Mouse (Mus musculus): ENCODE data around the gene Lrp8.

DNA sequence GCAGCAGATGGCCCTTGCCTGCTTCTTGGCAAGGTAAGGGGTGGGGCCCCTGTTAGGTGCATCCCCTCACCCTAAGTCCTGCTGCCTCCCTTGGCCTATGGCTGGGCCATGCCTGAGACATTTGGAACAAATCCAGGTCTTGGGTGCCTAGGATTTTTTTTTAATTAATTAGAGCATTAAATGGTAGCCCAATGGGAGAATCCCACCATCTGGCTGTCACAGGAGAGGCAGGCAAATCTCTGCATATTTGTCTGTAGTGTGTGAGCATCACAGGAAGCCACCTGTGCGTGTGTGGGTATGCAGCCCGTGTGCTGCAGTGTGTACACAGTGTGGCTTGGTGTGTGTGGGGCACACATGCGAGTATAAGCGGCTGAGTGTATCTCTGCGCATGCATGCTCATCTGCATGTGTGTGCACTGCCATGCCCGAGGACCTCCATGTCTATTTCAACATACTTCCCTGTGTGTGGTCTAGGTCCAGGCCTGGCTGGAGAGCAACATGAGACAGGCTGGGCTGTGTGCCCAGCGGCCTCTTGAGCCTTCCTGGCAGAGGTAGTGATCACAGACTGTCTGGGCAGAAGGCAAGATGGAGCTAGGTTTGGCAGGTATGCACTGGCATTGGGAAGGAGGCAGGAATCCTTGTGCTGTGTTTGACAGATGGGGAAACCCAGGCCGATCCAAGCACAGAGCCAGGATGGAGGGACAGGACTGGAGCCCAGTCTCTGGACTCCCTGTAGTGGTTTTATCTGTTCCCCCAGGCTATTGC lies 19.0 kb downstream of the Lrp8 start:
- TF ChIP-seq POLR2A (IDR thresholded peaks at IDR 0.05; ENCODE audit: insufficient read depth, low read depth, low read length) (no peak), CTCF (IDR thresholded peaks at IDR 0.05; ENCODE audit: insufficient read depth, low read depth, low read length) (no peak)

Data from olfactory bulb, adult 2 months (tissue).